Mouse (Mus musculus): ENCODE results near the gene Cyb561. TPM values are rescaled to one million over a fixed set of nuclear protein-coding genes. Genes with fewer than 3 reads are reported as not detected.
A peak's percentile ranks its signal among the peaks of the same experiment; 100 is the strongest.

The Cyb561 gene
- polyA plus RNA-seq, 1 experiment = 21.4 TPM

DNA sequence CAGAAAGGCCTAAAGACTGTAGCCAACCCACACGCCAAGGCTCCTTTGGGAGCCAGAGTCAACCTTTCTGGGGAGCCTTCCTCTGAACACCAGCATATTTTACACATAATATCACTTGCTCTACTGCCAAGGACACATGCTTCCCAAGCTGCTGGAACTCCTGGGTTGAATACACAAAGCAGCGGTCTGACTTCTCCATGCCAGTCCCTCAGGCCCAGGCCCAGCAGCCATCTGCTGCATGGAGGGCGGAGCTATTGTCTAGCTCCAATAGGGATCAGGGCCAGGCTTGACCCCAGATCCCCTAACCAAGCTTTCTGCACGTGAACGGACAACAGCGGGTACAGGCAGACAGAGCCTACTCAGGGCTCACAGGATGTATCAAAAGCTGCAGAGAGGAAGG, 18.3 kb downstream of the Cyb561 start:
- Histone ChIP-seq H3K36me3 (ENCODE audit: control insufficient read depth, insufficient read depth, low read length, poor library complexity, severe bottlenecking) (no peaks in the 10 kb centered on the region), H3K9ac (ENCODE audit: low read depth, poor library complexity, severe bottlenecking) (no peak overlapping the region), H3K27ac (ENCODE audit: insufficient read depth, low read length) (no peak overlapping the region), H3K9me3 (replicated peaks; ENCODE audit: control insufficient read depth, insufficient read depth, low read length, poor library complexity, severe bottlenecking) (no peaks in the 10 kb centered on the region), H3K27me3 (ENCODE audit: control insufficient read depth, insufficient read depth, low read length, poor library complexity, severe bottlenecking) (no peaks in the 10 kb centered on the region), H3K4me1 (ENCODE audit: control insufficient read depth, insufficient read depth, low read length) (no peaks in the 10 kb centered on the region), H3K4me3 (ENCODE audit: low read depth, low read length) (no peak overlapping the region)
- TF ChIP-seq EP300 (IDR thresholded peaks at IDR 0.05; ENCODE audit: insufficient read depth, low read depth, low read length) (no peak), POLR2A (IDR thresholded peaks at IDR 0.05; ENCODE audit: insufficient read depth, low read length) (no peak), CTCF (IDR thresholded peaks at IDR 0.05; ENCODE audit: low read depth, low read length) (no peak)

GRCm38 (mm10) chr11:105934303-105934711, 18.8 kb downstream of the Cyb561 start:
- H3K4me3 ChIP-seq (ENCODE audit: low read depth, low read length) = no peak overlapping the region
- no peaks in the 10 kb centered on the region for H3K36me3 ChIP-seq (ENCODE audit: control insufficient read depth, insufficient read depth, low read length, poor library complexity, severe bottlenecking)
- H3K27me3 ChIP-seq (ENCODE audit: control insufficient read depth, insufficient read depth, low read length, poor library complexity, severe bottlenecking) = no peaks in the 10 kb centered on the region
- no peak for TF ChIP-seq POLR2A (IDR thresholded peaks at IDR 0.05; ENCODE audit: insufficient read depth, low read length)
- TF ChIP-seq CTCF (IDR thresholded peaks at IDR 0.05; ENCODE audit: low read depth, low read length) = no peak
- no peak for TF ChIP-seq EP300 (IDR thresholded peaks at IDR 0.05; ENCODE audit: insufficient read depth, low read depth, low read length)
- no peaks in the 10 kb centered on the region for H3K4me1 ChIP-seq (ENCODE audit: control insufficient read depth, insufficient read depth, low read length)
- no peak overlapping the region for H3K27ac ChIP-seq (ENCODE audit: insufficient read depth, low read length)
- no peak overlapping the region for H3K9ac ChIP-seq (ENCODE audit: low read depth, poor library complexity, severe bottlenecking)
- H3K9me3 ChIP-seq (replicated peaks; ENCODE audit: control insufficient read depth, insufficient read depth, low read length, poor library complexity, severe bottlenecking) = no peaks in the 10 kb centered on the region

DNA sequence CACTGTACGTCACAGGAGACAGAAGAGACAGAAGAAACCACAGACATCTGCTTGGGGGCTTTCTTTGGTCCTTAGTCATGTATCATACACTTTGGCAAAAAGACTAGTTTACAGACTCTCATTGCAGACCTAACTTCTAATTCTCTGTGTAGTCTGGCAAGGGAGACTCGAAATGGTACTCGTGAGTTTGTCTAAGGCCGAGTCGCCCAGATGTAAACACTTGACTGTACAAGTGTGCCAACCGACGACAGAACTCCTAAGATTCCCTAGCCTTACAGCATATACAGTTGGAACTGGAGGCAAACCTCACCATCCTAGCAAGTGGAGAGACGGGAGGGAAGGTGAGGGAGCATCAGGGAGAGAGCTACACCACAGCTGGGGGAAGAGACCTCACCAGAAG, 19.4 kb downstream of the Cyb561 start:
- no peaks in the 10 kb centered on the region for H3K27me3 ChIP-seq (ENCODE audit: control insufficient read depth, insufficient read depth, low read length, poor library complexity, severe bottlenecking)
- H3K9me3 ChIP-seq (replicated peaks; ENCODE audit: control insufficient read depth, insufficient read depth, low read length, poor library complexity, severe bottlenecking) = no peaks in the 10 kb centered on the region
- H3K4me1 ChIP-seq (ENCODE audit: control insufficient read depth, insufficient read depth, low read length) = no peaks in the 10 kb centered on the region
- no peak overlapping the region for H3K4me3 ChIP-seq (ENCODE audit: low read depth, low read length)
- H3K36me3 ChIP-seq (ENCODE audit: control insufficient read depth, insufficient read depth, low read length, poor library complexity, severe bottlenecking) = no peaks in the 10 kb centered on the region
- no peak for TF ChIP-seq POLR2A (IDR thresholded peaks at IDR 0.05; ENCODE audit: insufficient read depth, low read length)
- TF ChIP-seq EP300 (IDR thresholded peaks at IDR 0.05; ENCODE audit: insufficient read depth, low read depth, low read length) = no peak
- no peak for TF ChIP-seq CTCF (IDR thresholded peaks at IDR 0.05; ENCODE audit: low read depth, low read length)
- no peak overlapping the region for H3K9ac ChIP-seq (ENCODE audit: low read depth, poor library complexity, severe bottlenecking)
- H3K27ac ChIP-seq (ENCODE audit: insufficient read depth, low read length) = no peak overlapping the region

- Histone ChIP-seq H3K27ac (ENCODE audit: insufficient read depth, low read length) (no peak overlapping the region), H3K9ac (ENCODE audit: low read depth, poor library complexity, severe bottlenecking) (no peak overlapping the region), H3K9me3 (replicated peaks; ENCODE audit: control insufficient read depth, insufficient read depth, low read length, poor library complexity, severe bottlenecking) (no peaks in the 10 kb centered on the region), H3K36me3 (ENCODE audit: control insufficient read depth, insufficient read depth, low read length, poor library complexity, severe bottlenecking) (no peaks in the 10 kb centered on the region), H3K27me3 (ENCODE audit: control insufficient read depth, insufficient read depth, low read length, poor library complexity, severe bottlenecking) (no peaks in the 10 kb centered on the region), H3K4me1 (ENCODE audit: control insufficient read depth, insufficient read depth, low read length) (no peaks in the 10 kb centered on the region), H3K4me3 (ENCODE audit: low read depth, low read length) (no peak overlapping the region)
- TF ChIP-seq POLR2A (IDR thresholded peaks at IDR 0.05; ENCODE audit: insufficient read depth, low read length) (no peak), EP300 (IDR thresholded peaks at IDR 0.05; ENCODE audit: insufficient read depth, low read depth, low read length) (no peak), CTCF (IDR thresholded peaks at IDR 0.05; ENCODE audit: low read depth, low read length) (no peak)
Measured at GRCm38 (mm10) chr11:105931380-105931779, 21.8 kb downstream of the Cyb561 start.

GRCm38 (mm10) chr11:105928171-105928570, 25.0 kb downstream of the Cyb561 start:
- Histone ChIP-seq H3K9me3 (replicated peaks; ENCODE audit: control insufficient read depth, insufficient read depth, low read length, poor library complexity, severe bottlenecking) (no peaks in the 10 kb centered on the region), H3K27me3 (ENCODE audit: control insufficient read depth, insufficient read depth, low read length, poor library complexity, severe bottlenecking) (no peaks in the 10 kb centered on the region), H3K9ac (ENCODE audit: low read depth, poor library complexity, severe bottlenecking) (no peak overlapping the region), H3K4me1 (ENCODE audit: control insufficient read depth, insufficient read depth, low read length) (no peaks in the 10 kb centered on the region), H3K27ac (ENCODE audit: insufficient read depth, low read length) (no peak overlapping the region), H3K4me3 (ENCODE audit: low read depth, low read length) (no peak overlapping the region), H3K36me3 (ENCODE audit: control insufficient read depth, insufficient read depth, low read length, poor library complexity, severe bottlenecking) (no peaks in the 10 kb centered on the region)
- TF ChIP-seq POLR2A (IDR thresholded peaks at IDR 0.05; ENCODE audit: insufficient read depth, low read length) = no peak
- TF ChIP-seq EP300 (IDR thresholded peaks at IDR 0.05; ENCODE audit: insufficient read depth, low read depth, low read length) = no peak
- no peak for TF ChIP-seq CTCF (IDR thresholded peaks at IDR 0.05; ENCODE audit: low read depth, low read length)

GRCm38 (mm10) chr11:105927065-105928030, 25.8 kb downstream of the Cyb561 start:
- Histone ChIP-seq H3K27ac (ENCODE audit: insufficient read depth, low read length) (no peak overlapping the region), H3K27me3 (ENCODE audit: control insufficient read depth, insufficient read depth, low read length, poor library complexity, severe bottlenecking) (no peaks in the 10 kb centered on the region), H3K4me3 (ENCODE audit: low read depth, low read length) (no peak overlapping the region), H3K9me3 (replicated peaks; ENCODE audit: control insufficient read depth, insufficient read depth, low read length, poor library complexity, severe bottlenecking) (no peaks in the 10 kb centered on the region), H3K36me3 (ENCODE audit: control insufficient read depth, insufficient read depth, low read length, poor library complexity, severe bottlenecking) (no peaks in the 10 kb centered on the region), H3K9ac (ENCODE audit: low read depth, poor library complexity, severe bottlenecking) (no peak overlapping the region), H3K4me1 (ENCODE audit: control insufficient read depth, insufficient read depth, low read length) (no peaks in the 10 kb centered on the region)
- TF ChIP-seq POLR2A (IDR thresholded peaks at IDR 0.05; ENCODE audit: insufficient read depth, low read length) (no peak), EP300 (IDR thresholded peaks at IDR 0.05; ENCODE audit: insufficient read depth, low read depth, low read length) (no peak), CTCF (IDR thresholded peaks at IDR 0.05; ENCODE audit: low read depth, low read length) (peak; percentile 74)

Measured in ES-Bruce4 (cell line).